Mouse (Mus musculus): ENCODE results near the gene Mylpf. TPM values are rescaled to one million over a fixed set of nuclear protein-coding genes. Genes with fewer than 3 reads are reported as not detected.

Gene Mylpf
- 4.1 to 8.2 TPM (median 5.3 TPM) in 4 replicates for total RNA-seq (2023)

GRCm38 (mm10) chr7:127208553-127209438, at the start of gene Mylpf:
Gene Mylpf (plus strand): TSS chr7:127208890.

GRCm38 (mm10) chr7:127195544-127196295, 13.0 kb upstream of the Mylpf start, which contains the start of gene Cd2bp2:
Gene Cd2bp2 (minus strand): TSS chr7:127196050.

GRCm38 (mm10) chr7:127208295-127208552, 466 bp upstream of the Mylpf start, which contains the start of gene Tbc1d10b:
Gene Tbc1d10b (minus strand): TSS chr7:127208468.

DNA sequence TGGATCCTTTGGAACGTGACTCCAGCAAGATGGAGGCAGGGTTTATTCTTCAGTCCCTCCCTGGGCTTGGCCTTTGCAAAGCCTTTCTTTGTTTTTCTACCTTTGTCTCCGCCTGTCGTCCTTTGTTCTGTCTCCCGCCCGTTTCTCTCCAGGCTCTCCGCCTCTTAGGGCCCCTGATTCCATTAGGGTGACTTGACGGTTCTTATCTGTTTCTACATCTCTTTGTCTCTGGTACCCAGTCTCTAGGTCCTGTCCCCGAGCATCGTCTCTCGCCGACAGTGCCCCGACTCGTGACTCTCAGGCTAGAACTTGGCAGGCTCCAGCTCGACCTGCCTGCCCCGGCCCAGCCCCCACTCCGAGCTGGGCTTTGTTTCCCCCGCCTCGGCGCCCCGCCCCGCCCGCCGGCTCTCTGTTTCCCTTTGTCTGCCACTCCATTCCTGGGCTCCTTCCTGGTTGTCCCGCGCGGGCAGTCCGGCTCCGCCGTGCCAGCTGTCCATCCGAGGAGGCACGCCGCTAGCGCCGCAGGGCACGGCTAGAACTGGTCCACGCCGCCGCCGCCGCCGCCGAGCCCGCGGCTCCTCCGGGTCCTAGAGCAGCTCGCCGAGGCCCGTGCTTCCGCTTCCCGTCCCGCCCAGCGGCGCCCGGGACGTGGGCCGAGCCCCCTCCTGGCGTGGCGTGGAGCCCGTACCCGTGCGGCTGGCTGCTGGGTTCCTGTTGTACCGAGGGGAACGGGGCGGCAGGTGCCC, 24.1 kb downstream of the Mylpf start, which contains the start of the genes Zfp553 and Sept1:
Gene Zfp553 (plus strand): TSS at position 440 of the 746 bp plus-strand sequence.
Gene Sept1 (minus strand): TSS at position 509 of the 746 bp plus-strand sequence.

GRCm38 (mm10) chr7:127243870-127244657, 35.4 kb downstream of the Mylpf start, which contains the start of gene Zfp771:
Gene Zfp771 (plus strand): TSS chr7:127244274.

GRCm38 (mm10) chr7:127260309-127261111, 51.8 kb downstream of the Mylpf start, which contains the start of gene Dctpp1:
Gene Dctpp1 (minus strand): TSS chr7:127260709.

Other genes with a start within 250 kb of the Mylpf start
- 62.8 to 64.5 TPM (median 64.2 TPM) in 4 replicates for gene Cdipt, start 233.0 kb upstream of the Mylpf start, total RNA-seq (2023)
- 0.39 to 2.0 TPM (median 0.92 TPM) in 4 replicates for gene Cdiptos, start 232.8 kb upstream of the Mylpf start, total RNA-seq (2023)
- gene Mvp, start 194.3 kb upstream of the Mylpf start, total RNA-seq (2023): 40.5 to 49.3 TPM (median 44.5 TPM) in 4 replicates
- 3.2 to 10.6 TPM (median 8.7 TPM) in 3 of 4 replicates, not detected in the other for gene Pagr1b, start 192.4 kb upstream of the Mylpf start, total RNA-seq (2023)
- 10.5 to 44.7 TPM (median 14.2 TPM) in 4 replicates for gene Pagr1a, start 191.5 kb upstream of the Mylpf start, total RNA-seq (2023)
- gene Gm42742, start 187.8 kb upstream of the Mylpf start, total RNA-seq (2023): 7.4 to 42.0 TPM (median 30.9 TPM) in 4 replicates
- gene Prrt2, start 187.7 kb upstream of the Mylpf start, total RNA-seq (2023): 1.4 to 2.1 TPM (median 1.8 TPM) in 3 of 4 replicates, not detected in the other
- gene Maz, start 181.9 kb upstream of the Mylpf start, total RNA-seq (2023): 210 to 225 TPM (median 222 TPM) in 4 replicates
- gene Kif22, start 166.4 kb upstream of the Mylpf start, total RNA-seq (2023): 1.3 to 3.1 TPM (median 2.1 TPM) in 4 replicates
- 0.98 to 4.6 TPM (median 1.9 TPM) in 3 of 4 replicates, not detected in the other for gene Zg16, start 121.6 kb upstream of the Mylpf start, total RNA-seq (2023)
- 51.6 to 60.7 TPM (median 59.8 TPM) in 4 replicates for gene AI467606, start 117.5 kb upstream of the Mylpf start, total RNA-seq (2023)
- 0.37 TPM in 1 of 4 replicates, not detected in the others for gene Qprt, start 86.7 kb upstream of the Mylpf start, total RNA-seq (2023)
- 5.3 to 6.6 TPM (median 5.9 TPM) in 4 replicates for gene Spn, start 71.1 kb upstream of the Mylpf start, total RNA-seq (2023)
- 69.5 to 80.2 TPM (median 75.6 TPM) in 4 replicates for gene Cd2bp2, start 12.8 kb upstream of the Mylpf start, total RNA-seq (2023)
- 49.9 to 72.7 TPM (median 65.7 TPM) in 4 replicates for gene Tbc1d10b, start 422 bp upstream of the Mylpf start, total RNA-seq (2023)
- gene Zfp553, start 24.2 kb downstream of the Mylpf start, total RNA-seq (2023): 8.8 to 11.3 TPM (median 10.0 TPM) in 4 replicates
- 398 to 439 TPM (median 400 TPM) in 4 replicates for gene Sept1, start 24.2 kb downstream of the Mylpf start, total RNA-seq (2023)
- gene Zfp771, start 35.4 kb downstream of the Mylpf start, total RNA-seq (2023): 11.6 to 23.5 TPM (median 13.5 TPM) in 4 replicates
- gene Dctpp1, start 51.8 kb downstream of the Mylpf start, total RNA-seq (2023): 14.3 to 19.5 TPM (median 15.7 TPM) in 4 replicates
- 24.1 to 28.3 TPM (median 25.3 TPM) in 4 replicates for gene Sephs2, start 65.2 kb downstream of the Mylpf start, total RNA-seq (2023)
- 114 to 124 TPM (median 119 TPM) in 4 replicates for gene Itgal, start 87.4 kb downstream of the Mylpf start, total RNA-seq (2023)
- 2.3 to 4.1 TPM (median 3.3 TPM) in 4 replicates for gene Zfp768, start 136.7 kb downstream of the Mylpf start, total RNA-seq (2023)
- gene Zfp747, start 167.2 kb downstream of the Mylpf start, total RNA-seq (2023): 11.6 to 15.7 TPM (median 12.1 TPM) in 4 replicates
- 2.9 to 4.1 TPM (median 3.2 TPM) in 4 replicates for gene 9130019O22Rik, start 178.3 kb downstream of the Mylpf start, total RNA-seq (2023)
- gene E430018J23Rik, start 184.7 kb downstream of the Mylpf start, total RNA-seq (2023): 4.6 to 7.8 TPM (median 6.1 TPM) in 4 replicates
- gene Zfp764, start 197.9 kb downstream of the Mylpf start, total RNA-seq (2023): 7.5 to 9.6 TPM (median 9.1 TPM) in 4 replicates
- 12.3 to 17.4 TPM (median 14.9 TPM) in 4 replicates for gene Zfp688, start 213.2 kb downstream of the Mylpf start, total RNA-seq (2023)
- gene Zfp689, start 240.3 kb downstream of the Mylpf start, total RNA-seq (2023): 4.0 to 6.0 TPM (median 4.9 TPM) in 4 replicates